ENCODE assay signal across 8 mouse cellular contexts in the genomic region with DNA sequence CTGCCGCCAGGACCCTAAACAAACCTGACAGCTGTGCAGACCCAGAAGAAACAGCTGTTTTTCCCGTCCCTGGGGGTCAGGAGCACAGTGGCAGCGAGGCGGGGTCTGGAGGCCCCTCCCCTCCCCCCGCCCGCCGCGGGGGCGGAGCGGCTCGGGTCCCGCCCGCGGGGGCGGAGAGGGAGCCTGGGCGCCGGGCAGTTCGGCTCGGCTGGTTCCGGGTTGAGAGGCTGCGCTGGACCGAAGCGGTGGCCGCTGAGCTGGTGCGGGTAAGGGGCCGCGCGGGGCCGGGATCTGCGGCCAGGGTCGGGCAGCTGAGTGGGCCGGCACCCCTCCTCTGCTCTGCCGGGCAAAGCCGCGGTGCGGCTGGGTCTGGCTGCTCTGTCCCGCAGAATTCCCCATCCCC. TPM values are rescaled to one million over a fixed set of nuclear protein-coding genes. Genes with fewer than 3 reads are reported as not detected.
A peak's percentile ranks its signal among the peaks of the same experiment; 100 is the strongest.
DNase-seq lines count a peak whose midpoint lies in the region; ATAC-seq and TF ChIP-seq lines count a peak whose summit lies in the region.

A gene (plus strand): TSS at position 202 of the 403 bp plus-strand sequence.

- intact Hi-C loops in heart, postnatal 25 days (cut with DNase I) = no loop called here

- ATAC-seq in cerebellum, adult (ENCODE audit: insufficient number of reproducible peaks, low FRiP score, low TSS enrichment) = peak; percentile 42; the same call in 1 of the 2 replicates
- peak; percentile 51 for ATAC-seq in forebrain, embryonic 16.5 days
- ATAC-seq in lung, embryonic 16.5 days (ENCODE audit: low read depth) = peak; percentile 90

- H3K9me3 ChIP-seq in ES-Bruce4 (replicated peaks; ENCODE audit: control insufficient read depth, insufficient read depth, low read length, poor library complexity, severe bottlenecking) = peaks cover 8% of the 10 kb centered on the region
- no peaks in the 10 kb centered on the region for H3K9me3 ChIP-seq in forebrain, embryonic 16.5 days (ENCODE audit: control insufficient read depth, low read length)
- H3K9me3 ChIP-seq in lung, embryonic 16.5 days (ENCODE audit: control insufficient read depth, low read length) = peaks cover 6% of the 10 kb centered on the region

- H3K4me1 ChIP-seq in ES-Bruce4 (ENCODE audit: control insufficient read depth, insufficient read depth, low read length) = no peaks in the 10 kb centered on the region
- peaks cover 41% of the 10 kb centered on the region for H3K4me1 ChIP-seq in forebrain, embryonic 16.5 days (replicated peaks; ENCODE audit: control insufficient read depth, insufficient read depth, low read length)
- peaks cover 9% of the 10 kb centered on the region for H3K4me1 ChIP-seq in lung, embryonic 16.5 days (replicated peaks; ENCODE audit: control insufficient read depth, insufficient read depth, low read length)

- peak within 1 kb of the TSS; percentile 99 for H3K4me2 ChIP-seq in forebrain, embryonic 16.5 days (ENCODE audit: low read length)
- H3K4me2 ChIP-seq in lung, embryonic 16.5 days (ENCODE audit: low read depth, low read length) = peak within 1 kb of the TSS; percentile 99

- TF ChIP-seq CTCF in ES-Bruce4 (IDR thresholded peaks at IDR 0.05; ENCODE audit: low read depth, low read length) = no peak
- 0 out of 2 replicates have a peak, but pooled peaks have one; percentile 21 for TF ChIP-seq CTCF in layer of hippocampus, adult 2 months (conservative IDR thresholded peaks at IDR 0.05)

- no peak for TF ChIP-seq EP300 in ES-Bruce4 (IDR thresholded peaks at IDR 0.05; ENCODE audit: insufficient read depth, low read depth, low read length)

- TF ChIP-seq POLR2A in ES-Bruce4 (IDR thresholded peaks at IDR 0.05; ENCODE audit: insufficient read depth, low read length) = no peak

- H3K27me3 ChIP-seq in ES-Bruce4 (ENCODE audit: control insufficient read depth, insufficient read depth, low read length, poor library complexity, severe bottlenecking) = peaks cover 7% of the 10 kb centered on the region; the same call in 1 of the 2 replicates
- H3K27me3 ChIP-seq in forebrain, embryonic 16.5 days (replicated peaks; ENCODE audit: control insufficient read depth, insufficient read depth, low read length) = peaks cover 4% of the 10 kb centered on the region; the same call in 1 of the 2 replicates
- peaks cover 3% of the 10 kb centered on the region for H3K27me3 ChIP-seq in lung, embryonic 16.5 days (ENCODE audit: control insufficient read depth, insufficient read depth, low read depth, low read length)

- no peak within 1 kb of the TSS for H3K27ac ChIP-seq in ES-Bruce4 (ENCODE audit: insufficient read depth, low read length)
- H3K27ac ChIP-seq in forebrain, embryonic 16.5 days (ENCODE audit: low read length) = peak within 1 kb of the TSS; percentile 51; the same call in 1 of the 2 replicates
- H3K27ac ChIP-seq in layer of hippocampus, adult 2 months = peak within 1 kb of the TSS; percentile 79
- no peak within 1 kb of the TSS for H3K27ac ChIP-seq in lung, embryonic 16.5 days (ENCODE audit: low read length)

- peak; percentile 63 for DNase-seq in heart, postnatal 25 days (ENCODE audit: low spot score)
- peak; percentile 45 to 56 for DNase-seq in layer of hippocampus, adult 2 months (ENCODE audit: low spot score in 2 of 2)
- peak; percentile 50 for DNase-seq in ovary, postnatal 10 days (ENCODE audit: low spot score)
- DNase-seq in thymus, postnatal 10 days (ENCODE audit: low spot score in 2 of 2) = peak; percentile 40 to 61

- no peaks in the 10 kb centered on the region for H3K36me3 ChIP-seq in ES-Bruce4 (ENCODE audit: control insufficient read depth, insufficient read depth, low read length, poor library complexity, severe bottlenecking)
- H3K36me3 ChIP-seq in forebrain, embryonic 16.5 days (ENCODE audit: control insufficient read depth, insufficient read depth) = no peaks in the 10 kb centered on the region
- H3K36me3 ChIP-seq in lung, embryonic 16.5 days (ENCODE audit: control insufficient read depth, insufficient read depth, low read length) = no peaks in the 10 kb centered on the region

- H3K4me3 ChIP-seq in ES-Bruce4 (ENCODE audit: low read depth, low read length) = peak within 1 kb of the TSS; percentile 62
- peak within 1 kb of the TSS; percentile 74 for H3K4me3 ChIP-seq in forebrain, embryonic 16.5 days (replicated peaks; ENCODE audit: low read length)
- peak within 1 kb of the TSS; percentile 57 for H3K4me3 ChIP-seq in layer of hippocampus, adult 2 months
- H3K4me3 ChIP-seq in lung, embryonic 16.5 days (ENCODE audit: low read length) = peak within 1 kb of the TSS; percentile 71

- H3K9ac ChIP-seq in ES-Bruce4 (ENCODE audit: low read depth, poor library complexity, severe bottlenecking) = peak within 1 kb of the TSS; percentile 61
- H3K9ac ChIP-seq in forebrain, embryonic 16.5 days (replicated peaks; ENCODE audit: low read depth, low read length) = peak within 1 kb of the TSS; percentile 77
- H3K9ac ChIP-seq in lung, embryonic 16.5 days (ENCODE audit: low read length) = peak within 1 kb of the TSS; percentile 70

- WGBS in forebrain, embryonic 16.5 days = under 1% methylated on average over 25 of the region's 37 CpGs
- WGBS in lung, embryonic 16.5 days = under 1% methylated on average over 30 of the region's 37 CpGs

RNA-seq across cellular contexts. Expression of the gene that starts here (rescaled TPM):
- 1.9 and 2.8 TPM in 2 replicates for polyA plus RNA-seq in ES-Bruce4 (2011; ENCODE audit: insufficient read depth, insufficient read length, low read depth, missing spikeins)
- polyA plus RNA-seq in forebrain, embryonic 16.5 days (2015; fragmentation: Nextera tagmentation; extraction: Ambion mirVana) = 9.3 and 10.9 TPM in 2 replicates
- total RNA-seq in heart, postnatal 25 days (2021) = 1 to 10 TPM; 1.2 to 1.7 TPM
- total RNA-seq in layer of hippocampus, adult 2 months (2021) = 10 to 100 TPM; 13.0 to 14.2 TPM
- polyA plus RNA-seq in lung, embryonic 16.5 days (2015; fragmentation: Nextera tagmentation; extraction: Ambion mirVana) = 3.7 and 3.9 TPM in 2 replicates

Comparison
In these comparisons a context has a peak if more than half of its experiments do, and no peak if none do; other contexts are left out.
1. RNA of the gene that starts here (total RNA-seq): 13.0 to 14.2 TPM in layer of hippocampus, adult 2 months; 1.2 to 1.7 TPM in heart, postnatal 25 days; every median in the first group is over 4 times any median in the second.
2. H3K27ac ChIP-seq: peak in forebrain, embryonic 16.5 days (single experiment) and layer of hippocampus, adult 2 months (single experiment); none in ES-Bruce4 (single experiment) and lung, embryonic 16.5 days (single experiment).
3. Peak in every context shown above with its lines, with median percentiles within 50 percentile points of each other: H3K4me3 ChIP-seq, H3K9ac ChIP-seq, ATAC-seq and DNase-seq.